Mouse (Mus musculus) 416B (cell line): ENCODE measurements around the gene Ncoa3.
A peak's percentile ranks its signal among the peaks of the same experiment; 100 is the strongest.

Experiments
- DNase-seq: peaks from one replicate; pipeline ENCODE4 v3.0.0; 2011; ENCODE audit warnings: low read depth

The Ncoa3 gene

GRCm38 (mm10) chr2:166079231-166079630 is 86.8 kb downstream of the Ncoa3 start:
- no peak for DNase-seq

GRCm38 (mm10) chr2:166079961-166080885 is 87.8 kb downstream of the Ncoa3 start:
- DNase-seq = peak; percentile 73

GRCm38 (mm10) chr2:166080967-166081750 is 88.7 kb downstream of the Ncoa3 start:
- DNase-seq = peak; percentile 17

- DNase-seq = peak; percentile 82
Observed at GRCm38 (mm10) chr2:166082193-166082592, 89.8 kb downstream of the Ncoa3 start.

- no peak for DNase-seq
Observed at GRCm38 (mm10) chr2:166082661-166083060, 90.2 kb downstream of the Ncoa3 start.

GRCm38 (mm10) chr2:166083542-166084031 is 91.2 kb downstream of the Ncoa3 start:
- peak; percentile 73 for DNase-seq

- DNase-seq = no peak
Observed at GRCm38 (mm10) chr2:166084111-166084510, 91.7 kb downstream of the Ncoa3 start.

- DNase-seq = peak; percentile 38
Observed at GRCm38 (mm10) chr2:166084964-166085363, 92.5 kb downstream of the Ncoa3 start.

GRCm38 (mm10) chr2:166085780-166086179 is 93.3 kb downstream of the Ncoa3 start:
- DNase-seq = no peak

- DNase-seq = no peak
Observed at GRCm38 (mm10) chr2:166086457-166087233, 94.2 kb downstream of the Ncoa3 start.

- DNase-seq = no peak
Observed at GRCm38 (mm10) chr2:166088991-166089390, 96.6 kb downstream of the Ncoa3 start.

GRCm38 (mm10) chr2:166090131-166090581 is 97.7 kb downstream of the Ncoa3 start:
- no peak for DNase-seq

- DNase-seq = no peak
Observed at GRCm38 (mm10) chr2:166091599-166091998, 99.2 kb downstream of the Ncoa3 start.

- DNase-seq = no peak
Observed at GRCm38 (mm10) chr2:166092412-166092811, 100.0 kb downstream of the Ncoa3 start.

GRCm38 (mm10) chr2:166096300-166096699 is 103.9 kb downstream of the Ncoa3 start:
- DNase-seq = no peak

- no peak for DNase-seq
Observed at GRCm38 (mm10) chr2:166096834-166097233, 104.4 kb downstream of the Ncoa3 start.

GRCm38 (mm10) chr2:166097443-166098291 is 105.2 kb downstream of the Ncoa3 start:
- peak; percentile 79 for DNase-seq

- DNase-seq = no peak
Observed at GRCm38 (mm10) chr2:166098292-166098933, 106.0 kb downstream of the Ncoa3 start.

- DNase-seq = no peak
Observed at GRCm38 (mm10) chr2:166100309-166101262, 108.2 kb downstream of the Ncoa3 start.
